8 mouse cellular contexts compared by ENCODE assay signal in genomic region chr10:126900821-126901487, GRCm38 (mm10). TPM values are rescaled to one million over a fixed set of nuclear protein-coding genes. Genes with fewer than 3 reads are reported as not detected.
DNase-seq lines count a peak whose midpoint lies in the region; ATAC-seq lines count a peak whose summit lies in the region.

Atp23 (minus strand) TSS chr10:126901355.

- no peaks in the 10 kb centered on the region for H3K4me1 ChIP-seq in hindbrain, embryonic 14.5 days (replicated peaks; ENCODE audit: control insufficient read depth, insufficient read depth, low read length)

- no peaks in the 10 kb centered on the region for H3K9me3 ChIP-seq in hindbrain, embryonic 14.5 days (ENCODE audit: control insufficient read depth, low read length)

- peak within 1 kb of the TSS; percentile 69 for H3K4me3 ChIP-seq in hindbrain, embryonic 14.5 days (replicated peaks; ENCODE audit: low read length)

- H3K27me3 ChIP-seq in hindbrain, embryonic 14.5 days (ENCODE audit: control insufficient read depth, insufficient read depth, low read length) = no peaks in the 10 kb centered on the region

- H3K9ac ChIP-seq in hindbrain, embryonic 14.5 days = peak within 1 kb of the TSS; percentile 74

- H3K36me3 ChIP-seq in hindbrain, embryonic 14.5 days (replicated peaks; ENCODE audit: control insufficient read depth, insufficient read depth) = peaks cover 7% of the 10 kb centered on the region; the same call in 1 of the 2 replicates

- peak within 1 kb of the TSS; percentile 91 for H3K4me2 ChIP-seq in hindbrain, embryonic 14.5 days (replicated peaks)

- WGBS in hindbrain, embryonic 14.5 days = under 1% methylated on average over 52 of the region's 56 CpGs

- 0 out of 2 replicates have a peak within 1 kb of the TSS, but pooled peaks have one; percentile 32 for H3K27ac ChIP-seq in hindbrain, embryonic 14.5 days

- peak; percentile 82 for ATAC-seq in hindbrain, embryonic 14.5 days (ENCODE audit: low FRiP score)

- peak; percentile 86 for DNase-seq in R1 (ENCODE audit: low read depth, low spot score)
- DNase-seq in cerebellum, postnatal 25 days = peak; percentile 93 to 97
- DNase-seq in frontal cortex, postnatal 25 days (ENCODE audit: low spot score in 2 of 2) = peak; percentile 75 to 83
- peak; percentile 87 for DNase-seq in hindbrain, embryonic 14.5 days (ENCODE audit: low spot score)
- peak; percentile 80 to 90 for DNase-seq in layer of hippocampus, postnatal 25 days (ENCODE audit: extremely low spot score in 1 of 2, low spot score in 1 of 2)
- DNase-seq in lung, postnatal 14 days = peak; percentile 96
- DNase-seq in ovary, postnatal 36 days (ENCODE audit: low spot score) = peak; percentile 94
- DNase-seq in thymus, postnatal 14 days = peak; percentile 94

RNA-seq across cellular contexts. Expression of gene Atp23, which starts in this region (rescaled TPM):
- polyA plus RNA-seq in hindbrain, embryonic 14.5 days (2014; fragmentation: Nextera tagmentation; extraction: Ambion mirVana) = 15.9 and 16.5 TPM in 2 replicates
- total RNA-seq in layer of hippocampus, postnatal 25 days (2021) = 1 to 10 TPM; 8.4 to 9.6 TPM

Comparison
In these comparisons a context has a peak if more than half of its experiments do, and no peak if none do; other contexts are left out.
1. Peak in every context shown above with its lines: DNase-seq, ATAC-seq, H3K4me3 ChIP-seq and H3K27ac ChIP-seq.